Mouse (Mus musculus) kidney, postnatal 14 days (tissue): ENCODE measurements at regions not wholly inside any gene's neighbourhood (a gene's known extent, or its start where the extent isn't known, plus 50 kb on each side); places are given as distances from the start of the nearest gene placed in this dataset.
"Not testable (repeated sequence)": the region's sequence is repeated elsewhere in the genome, so short reads cannot be mapped to it uniquely, and the experiment has no call there.

Source experiments
- DNase-seq: peaks from one replicate; pipeline ENCODE4 v3.0.0; 2022; ENCODE audit warnings: mixed read lengths

GRCm38 (mm10) chr15:43581246-43581645 lies 3447.1 kb downstream of the 9330182O14Rik start:
- DNase-seq = no peak

- DNase-seq = no peak
These were observed 3451.6 kb downstream of the 9330182O14Rik start for GRCm38 (mm10) chr15:43585751-43586150.

GRCm38 (mm10) chr15:43588021-43588420 lies 3453.9 kb downstream of the 9330182O14Rik start:
- no peak for DNase-seq

- DNase-seq = no peak
These were observed 3473.5 kb downstream of the 9330182O14Rik start for GRCm38 (mm10) chr15:43607700-43608099.

DNA sequence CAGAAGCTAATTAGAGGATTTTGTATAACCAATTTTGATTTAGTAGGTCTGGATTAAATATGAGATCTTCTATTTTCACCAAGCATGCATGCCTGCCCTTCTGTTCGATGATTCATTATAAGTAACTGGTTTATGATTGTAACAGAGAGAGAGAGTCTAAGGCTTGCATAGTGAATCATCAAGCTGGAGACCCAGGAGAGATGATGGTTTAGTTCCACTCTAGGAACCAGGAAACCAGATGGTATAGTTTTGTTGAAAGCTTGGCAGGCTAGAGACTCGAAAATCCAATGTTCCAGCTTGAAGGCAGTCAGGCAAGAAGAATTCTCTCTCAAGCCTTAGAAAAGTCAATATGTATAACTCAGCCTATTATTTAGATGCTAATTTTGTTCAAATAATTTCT lies 3475.7 kb downstream of the 9330182O14Rik start:
- no peak for DNase-seq

GRCm38 (mm10) chr15:43614004-43614661 lies 3480.0 kb downstream of the 9330182O14Rik start:
- no peak for DNase-seq

DNA sequence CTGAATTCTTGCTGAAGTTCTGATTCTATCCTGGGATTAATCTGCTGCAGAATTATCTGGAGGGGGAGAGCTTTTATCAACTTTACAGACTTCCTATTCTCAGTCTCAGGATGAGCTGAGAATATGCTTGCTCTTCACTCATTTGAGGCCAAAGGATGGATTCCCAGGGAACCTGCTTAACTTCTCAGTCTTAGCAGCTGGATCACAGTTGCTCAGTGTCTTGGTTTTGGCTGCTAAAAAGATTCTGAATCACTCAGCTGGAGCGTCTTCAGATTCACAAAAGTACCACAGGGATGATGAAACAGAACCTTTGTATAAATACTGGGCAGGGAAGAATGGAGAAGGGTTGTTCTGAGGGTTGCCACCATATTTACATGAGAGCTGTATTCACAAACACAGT lies 3481.6 kb downstream of the 9330182O14Rik start:
- no peak for DNase-seq

DNA sequence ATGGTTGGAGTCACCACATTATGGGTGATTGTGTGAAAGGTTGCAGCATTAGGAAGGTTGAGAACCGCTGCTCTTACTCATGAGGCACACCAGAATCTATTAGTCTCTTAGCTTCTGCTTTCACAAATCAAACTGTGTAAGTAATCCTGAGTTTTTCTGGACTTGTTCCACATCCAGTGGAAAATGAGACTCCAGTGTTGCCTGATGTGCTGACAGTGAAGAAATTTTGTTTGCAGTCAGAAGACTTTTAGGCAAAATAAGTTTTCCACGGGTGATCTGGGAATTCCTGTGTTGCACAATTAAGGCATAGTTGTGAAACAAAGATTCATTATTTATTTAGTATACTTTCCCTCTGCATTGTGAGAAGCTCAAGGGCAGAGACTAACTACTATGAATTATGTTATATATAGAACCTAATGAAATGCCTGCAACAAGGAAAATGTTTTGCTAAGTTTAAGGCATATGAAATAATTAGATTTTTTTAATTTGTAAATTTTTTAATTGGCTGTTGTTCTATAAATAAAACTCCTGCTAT lies 3490.3 kb downstream of the 9330182O14Rik start:
- no peak for DNase-seq

DNA sequence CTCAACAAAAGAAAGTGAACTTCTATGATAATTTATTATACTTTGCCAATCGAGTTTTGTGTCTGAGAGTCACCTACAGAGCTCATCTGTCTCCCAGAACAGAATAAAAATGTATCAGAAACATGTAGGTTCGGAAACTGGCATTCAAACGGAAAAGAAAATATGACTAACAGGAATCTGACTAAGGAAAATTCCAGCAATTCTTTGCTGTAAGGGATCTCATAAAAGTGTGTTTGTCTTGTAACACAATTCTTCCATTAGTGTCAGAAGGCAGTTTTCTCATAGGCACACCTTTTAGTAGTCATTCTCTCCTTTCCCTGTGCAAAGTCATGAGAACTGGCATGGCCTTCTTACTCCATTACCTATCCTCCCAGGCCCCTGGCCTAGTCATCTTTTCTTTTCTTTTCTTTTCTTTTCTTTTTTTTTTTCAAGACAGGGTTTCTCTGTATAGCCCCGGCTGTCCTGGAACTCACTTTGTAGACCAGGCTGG lies 3490.9 kb downstream of the 9330182O14Rik start:
- no peak for DNase-seq

GRCm38 (mm10) chr15:43650818-43651500 lies 3516.8 kb downstream of the 9330182O14Rik start:
- no peak for DNase-seq

GRCm38 (mm10) chr15:43663648-43664047 lies 3529.5 kb downstream of the 9330182O14Rik start:
- no peak for DNase-seq

- DNase-seq = no peak
These were observed 3544.7 kb downstream of the 9330182O14Rik start for GRCm38 (mm10) chr15:43678844-43679243.

GRCm38 (mm10) chr15:43682176-43682575 lies 3548.0 kb downstream of the 9330182O14Rik start:
- DNase-seq = no peak

- not testable (repeated sequence) for DNase-seq
These were observed 3557.8 kb downstream of the 9330182O14Rik start for GRCm38 (mm10) chr15:43691998-43692397.

DNA sequence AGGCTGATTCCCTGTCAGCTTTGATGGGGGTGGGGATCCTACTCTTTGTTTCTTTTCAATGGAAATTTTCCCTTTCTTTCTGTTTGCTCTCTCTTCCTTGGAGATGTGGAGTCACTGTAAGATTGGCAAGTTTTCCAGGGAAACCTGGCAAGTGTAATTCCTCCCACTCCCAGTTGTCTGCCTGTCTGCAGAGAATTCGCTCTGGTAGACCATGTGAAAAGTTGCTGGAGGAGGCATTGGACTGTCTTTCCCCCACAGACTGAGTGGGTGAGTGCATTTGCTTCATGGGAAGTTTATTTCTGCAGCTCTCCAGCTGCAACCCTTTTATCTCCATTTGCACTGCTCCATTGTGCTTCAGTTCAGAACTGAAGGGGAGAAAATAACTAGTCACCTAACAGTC lies 3561.3 kb downstream of the 9330182O14Rik start:
- DNase-seq = no peak

GRCm38 (mm10) chr15:43717035-43717434 lies 3582.9 kb downstream of the 9330182O14Rik start:
- no peak for DNase-seq

DNA sequence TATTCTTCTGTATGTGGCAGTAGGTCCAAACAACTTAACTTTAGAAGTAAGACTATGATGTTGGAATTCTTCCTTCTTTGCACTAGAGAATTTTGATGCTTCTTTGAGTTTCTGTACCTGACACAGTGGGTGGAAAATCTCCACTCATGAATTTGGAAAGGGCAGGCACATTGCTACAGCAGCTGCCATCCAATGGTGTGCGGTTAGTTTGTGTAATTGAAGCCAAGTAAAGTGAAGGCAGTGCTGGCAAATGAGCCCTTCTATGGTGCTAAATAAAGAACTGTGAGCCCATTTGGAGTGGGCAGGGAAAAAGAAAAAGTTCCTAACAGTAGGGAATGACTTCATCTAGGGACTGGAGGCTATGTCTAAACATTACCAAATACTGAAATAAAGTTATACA lies 3583.4 kb downstream of the 9330182O14Rik start:
- no peak for DNase-seq

DNA sequence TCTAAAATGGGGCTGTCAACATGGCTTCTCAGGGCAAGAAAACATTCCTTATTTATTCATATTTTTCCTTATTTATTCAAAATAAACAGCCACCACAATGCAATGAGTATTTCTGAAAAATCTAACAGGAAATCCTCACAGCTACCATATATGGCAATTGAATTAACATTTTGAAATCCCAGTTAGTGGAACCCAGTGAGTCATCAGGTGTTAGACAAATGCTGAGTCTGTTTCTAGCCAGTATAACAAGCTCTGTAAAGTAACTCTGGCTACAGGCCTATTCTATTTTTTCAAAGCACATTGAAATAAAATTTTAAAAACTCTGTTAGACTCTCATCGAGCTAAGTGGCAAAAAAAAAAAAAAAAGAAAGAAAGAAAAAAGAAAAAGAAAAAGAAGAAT lies 3586.8 kb downstream of the 9330182O14Rik start:
- no peak for DNase-seq

DNA sequence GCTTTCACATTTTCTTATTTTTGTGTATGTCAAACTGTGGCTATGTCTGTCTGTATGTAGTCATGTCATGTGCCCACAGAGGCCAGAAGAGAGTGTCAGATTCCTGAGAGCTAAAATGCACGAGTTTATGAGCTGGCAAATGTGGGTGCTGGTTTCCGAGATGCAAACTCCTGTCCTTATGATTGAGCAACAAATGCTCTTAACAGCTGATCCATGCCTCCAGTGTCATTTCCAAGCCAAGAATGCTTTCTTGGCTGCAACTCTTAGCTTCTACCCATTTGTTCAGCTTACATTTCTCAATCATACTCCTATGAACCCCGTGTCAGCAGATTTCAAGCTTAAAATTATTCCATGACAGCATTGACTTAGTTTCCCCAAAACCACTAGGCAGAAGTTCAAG lies 3601.5 kb downstream of the 9330182O14Rik start:
- no peak for DNase-seq

- DNase-seq = peak; percentile 13
These were observed 3624.1 kb downstream of the 9330182O14Rik start for GRCm38 (mm10) chr15:43758256-43758655.

- DNase-seq = no peak
These were observed 3630.4 kb downstream of the 9330182O14Rik start for GRCm38 (mm10) chr15:43764606-43765005.

- no peak for DNase-seq
These were observed 3638.6 kb downstream of the 9330182O14Rik start for GRCm38 (mm10) chr15:43772718-43773117.

GRCm38 (mm10) chr15:43782126-43782632 lies 3648.0 kb downstream of the 9330182O14Rik start:
- not testable (repeated sequence) for DNase-seq

- DNase-seq = no peak
These were observed 3650.0 kb downstream of the 9330182O14Rik start for GRCm38 (mm10) chr15:43784171-43784570.
